25 mouse cellular contexts compared by ENCODE assay signal in the genomic region with DNA sequence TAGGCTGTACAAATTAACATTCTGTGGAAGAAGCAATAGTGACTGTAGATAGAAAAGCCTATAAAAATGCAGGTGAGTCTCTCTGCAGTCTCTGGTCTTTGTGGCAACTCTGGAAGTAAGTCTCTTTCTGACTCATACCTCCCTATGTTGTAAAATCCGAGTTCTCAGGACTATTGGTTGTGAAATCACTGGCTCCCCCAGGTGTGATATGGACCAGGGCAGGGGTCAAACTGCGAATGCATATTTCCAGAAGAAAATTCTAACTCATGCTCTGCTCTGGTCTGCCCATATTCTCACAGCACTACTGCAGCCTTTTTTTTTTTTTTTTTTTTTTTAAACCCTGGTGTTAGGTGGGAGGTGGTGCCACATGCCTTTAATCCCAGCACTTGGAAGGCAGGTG.
DNase-seq lines count a peak whose midpoint lies in the region; ATAC-seq and TF ChIP-seq lines count a peak whose summit lies in the region.
"Had no signal": no experiment of that assay in that cellular context is flagged by ENCODE, and none has a peak within 500 bp of the region (broad histone marks: within the 10 kb centered on the region; RNA-seq: fewer than 3 reads in every experiment).

No protein-coding gene starts in this region.

- H3K4me1 ChIP-seq in limb, embryonic 11.5 days (ENCODE audit: control insufficient read depth, insufficient read depth, low read length) = peaks cover 10% of the 10 kb centered on the region
- H3K4me1 ChIP-seq in limb, embryonic 10.5 days = peaks cover 52% of the 10 kb centered on the region
- peaks cover 4 to 12% of the 10 kb centered on the region in 2 experiments; a peak in 2 of 4 replicates for H3K4me1 ChIP-seq in ES-E14 (ENCODE audit: control insufficient read depth in 2 of 2, insufficient read depth in 2 of 2, low read length in 2 of 2, poor library complexity in 1 of 2)
- peaks cover 9% of the 10 kb centered on the region for H3K4me1 ChIP-seq in intestine, postnatal 0 days (replicated peaks; ENCODE audit: control insufficient read depth, insufficient read depth, low read length)
- 0 out of 2 replicates have a peak, but pooled peaks cover 2% of the 10 kb centered on the region for H3K4me1 ChIP-seq in lung, adult 2 months (ENCODE audit: control insufficient read depth, insufficient read depth, low read length)

- no peak for TF ChIP-seq CTCF in gastrocnemius, adult 2 months (IDR thresholded peaks at IDR 0.05)
- TF ChIP-seq CTCF in intestine, postnatal 0 days (IDR thresholded peaks at IDR 0.05; ENCODE audit: low read depth) = no peak
- TF ChIP-seq CTCF in lung, adult 2 months (IDR thresholded peaks at IDR 0.05; ENCODE audit: insufficient read depth, low read length) = no peak

- H3K27me3 ChIP-seq in limb, embryonic 11.5 days (ENCODE audit: control insufficient read depth, insufficient read depth, low read length) = no peaks in the 10 kb centered on the region
- no peaks in the 10 kb centered on the region for H3K27me3 ChIP-seq in limb, embryonic 10.5 days (ENCODE audit: low read depth, poor library complexity, severe bottlenecking)
- H3K27me3 ChIP-seq in intestine, postnatal 0 days (replicated peaks; ENCODE audit: control insufficient read depth, insufficient read depth, low read length) = no peaks in the 10 kb centered on the region
- H3K27me3 ChIP-seq: embryonic facial prominence, embryonic 12.5 days; embryonic facial prominence, embryonic 15.5 days; heart, embryonic 13.5 days; Patski had no signal

- H3K4me3 ChIP-seq in gastrocnemius, adult 2 months = no peak overlapping the region
- no peak overlapping the region for H3K4me3 ChIP-seq in limb, embryonic 11.5 days (ENCODE audit: low read depth, low read length)
- H3K4me3 ChIP-seq in limb, embryonic 10.5 days = no peak overlapping the region
- H3K4me3 ChIP-seq in ES-E14 (ENCODE audit: insufficient read depth in 1 of 2, low read depth in 1 of 2, low read length in 2 of 2, poor library complexity in 1 of 2, severe bottlenecking in 1 of 2) = no peak overlapping the region
- H3K4me3 ChIP-seq in intestine, postnatal 0 days (ENCODE audit: low read depth, low read length) = no peak overlapping the region
- no peak overlapping the region for H3K4me3 ChIP-seq in lung, adult 2 months (replicated peaks; ENCODE audit: extremely low read depth, low read depth, low read length)
- H3K4me3 ChIP-seq: embryonic facial prominence, embryonic 12.5 days; embryonic facial prominence, embryonic 15.5 days; heart, adult 2 months; heart, embryonic 10.5 days; heart, embryonic 13.5 days had no signal

- no peaks in the 10 kb centered on the region for H3K36me3 ChIP-seq in limb, embryonic 11.5 days (ENCODE audit: control insufficient read depth, insufficient read depth, low read length)
- H3K36me3 ChIP-seq in limb, embryonic 10.5 days = no peaks in the 10 kb centered on the region
- no peaks in the 10 kb centered on the region for H3K36me3 ChIP-seq in ES-E14 (ENCODE audit: control insufficient read depth, insufficient read depth, low read length, poor library complexity, severe bottlenecking)
- no peaks in the 10 kb centered on the region for H3K36me3 ChIP-seq in intestine, postnatal 0 days (ENCODE audit: control insufficient read depth, insufficient read depth)
- H3K36me3 ChIP-seq: embryonic facial prominence, embryonic 15.5 days had no signal

- 59% methylated on average over 2 of the region's 2 CpGs for WGBS in limb, embryonic 11.5 days
- WGBS in limb, embryonic 10.5 days = 79% methylated on average over 2 of the region's 2 CpGs
- WGBS in intestine, postnatal 0 days = 29% methylated on average over 2 of the region's 2 CpGs
- WGBS in lung, adult 2 months = 70% methylated on average over 2 of the region's 2 CpGs

- DNase-seq in gastrocnemius, adult 2 months = no peak
- DNase-seq in gastrocnemius, postnatal 10 days = no peak
- no peak for DNase-seq in limb, embryonic 11.5 days (ENCODE audit: low spot score)
- DNase-seq in limb, embryonic 10.5 days (ENCODE audit: low spot score) = no peak
- DNase-seq in ES-E14 (ENCODE audit: low read depth, low spot score) = no peak
- DNase-seq in lung, adult 2 months = no peak
- no peak for DNase-seq in kidney, adult 11 months
- DNase-seq: adrenal gland, postnatal 10 days; adrenal gland, postnatal 36 days; cerebellum, adult 18-20 months; cerebellum, adult 9-10 months; cerebellum, postnatal 14 days; forebrain, postnatal 0 days; gastrocnemius, postnatal 36 days; heart, adult 2 months; heart, postnatal 14 days; heart, postnatal 4 days had no signal

- H3K9me3 ChIP-seq in limb, embryonic 11.5 days (ENCODE audit: control insufficient read depth, low read length) = no peaks in the 10 kb centered on the region
- no peaks in the 10 kb centered on the region for H3K9me3 ChIP-seq in limb, embryonic 10.5 days (replicated peaks)
- no peaks in the 10 kb centered on the region for H3K9me3 ChIP-seq in ES-E14 (ENCODE audit: control insufficient read depth, insufficient read depth, low read depth, low read length)
- H3K9me3 ChIP-seq in intestine, postnatal 0 days (ENCODE audit: control insufficient read depth) = no peaks in the 10 kb centered on the region
- H3K9me3 ChIP-seq: embryonic facial prominence, embryonic 12.5 days; embryonic facial prominence, embryonic 15.5 days; G1E; heart, embryonic 10.5 days; heart, embryonic 13.5 days had no signal

- no peak for ATAC-seq in limb, embryonic 11.5 days (ENCODE audit: insufficient number of reproducible peaks, low FRiP score, low TSS enrichment, low read depth)
- peak; percentile 77 for ATAC-seq in intestine, postnatal 0 days
- ATAC-seq: forebrain, postnatal 0 days; hindbrain, embryonic 16.5 days; Patski had no signal

- no peak overlapping the region for H3K9ac ChIP-seq in limb, embryonic 11.5 days (ENCODE audit: low read length)
- no peak overlapping the region for H3K9ac ChIP-seq in ES-E14 (ENCODE audit: insufficient read depth, low read depth, low read length, poor library complexity, severe bottlenecking)
- H3K9ac ChIP-seq in intestine, postnatal 0 days (ENCODE audit: low read depth, low read length) = no peak overlapping the region
- H3K9ac ChIP-seq: embryonic facial prominence, embryonic 12.5 days; embryonic facial prominence, embryonic 15.5 days; forebrain, postnatal 0 days; heart, embryonic 13.5 days had no signal

- H3K27ac ChIP-seq in gastrocnemius, adult 2 months = peak overlapping the region; percentile 87
- H3K27ac ChIP-seq in limb, embryonic 11.5 days (replicated peaks; ENCODE audit: low read depth, low read length) = 0 out of 2 replicates have a peak overlapping the region, but pooled peaks have one; percentile 60
- no peak overlapping the region for H3K27ac ChIP-seq in limb, embryonic 10.5 days
- no peak overlapping the region for H3K27ac ChIP-seq in ES-E14 (ENCODE audit: insufficient read depth, low read depth, low read length, poor library complexity, severe bottlenecking)
- no peak overlapping the region for H3K27ac ChIP-seq in intestine, postnatal 0 days (ENCODE audit: low read depth, low read length)
- H3K27ac ChIP-seq: embryonic facial prominence, embryonic 12.5 days; embryonic facial prominence, embryonic 15.5 days; heart, adult 2 months; heart, embryonic 10.5 days; heart, embryonic 13.5 days had no signal

- in situ Hi-C loops in ES-E14 (cut with MboI; ENCODE audit: low sequenced_read_pairs in 2 of 2, unreplicated experiment in 2 of 2) = no loop called here

- intact Hi-C loops in gastrocnemius, adult 2 months (cut with DNase I) = loop anchor here (10.0 kb wide), 1 partner anchor 191 kb away; no protein-coding TSS in a partner anchor

- TF ChIP-seq POLR2A in lung, adult 2 months (IDR thresholded peaks at IDR 0.05; ENCODE audit: borderline replicate concordance, extremely low read depth, low read depth, low read length) = no peak

- no peak overlapping the region for H3K4me2 ChIP-seq in limb, embryonic 11.5 days (ENCODE audit: low read depth, severe bottlenecking)
- H3K4me2 ChIP-seq in intestine, postnatal 0 days (replicated peaks; ENCODE audit: low read depth) = no peak overlapping the region
- H3K4me2 ChIP-seq: embryonic facial prominence, embryonic 12.5 days; embryonic facial prominence, embryonic 15.5 days; heart, embryonic 13.5 days had no signal

TF ChIP-seq in ES-E14, 5 proteins besides CTCF, POLR2A, EP300 and RAD21:
- TF ChIP-seq ZNF384 (IDR thresholded peaks at IDR 0.05; ENCODE audit: low read depth, low read length) (0 out of 2 replicates have a peak, but pooled peaks have one; percentile 21), HCFC1 (IDR thresholded peaks at IDR 0.05; ENCODE audit: borderline replicate concordance, insufficient read depth, low read length) (no peak)

Comparison
In these comparisons a context has a peak if more than half of its experiments do, and no peak if none do; other contexts are left out.
1. H3K27ac ChIP-seq: peak in gastrocnemius, adult 2 months (single experiment) and limb, embryonic 11.5 days (single experiment); none in limb, embryonic 10.5 days (single experiment), ES-E14 (single experiment) and intestine, postnatal 0 days (single experiment).